Mouse (Mus musculus): ENCODE results near the gene Atg13. TPM values are rescaled to one million over a fixed set of nuclear protein-coding genes. Genes with fewer than 3 reads are reported as not detected.
"Not testable (repeated sequence)": the region's sequence is repeated elsewhere in the genome, so short reads cannot be mapped to it uniquely, and the experiment has no call there.

Atg13 gene
- total and polyA plus RNA-seq, 2 experiments from 2014 or later: 28.9 to 29.8 TPM

DNA sequence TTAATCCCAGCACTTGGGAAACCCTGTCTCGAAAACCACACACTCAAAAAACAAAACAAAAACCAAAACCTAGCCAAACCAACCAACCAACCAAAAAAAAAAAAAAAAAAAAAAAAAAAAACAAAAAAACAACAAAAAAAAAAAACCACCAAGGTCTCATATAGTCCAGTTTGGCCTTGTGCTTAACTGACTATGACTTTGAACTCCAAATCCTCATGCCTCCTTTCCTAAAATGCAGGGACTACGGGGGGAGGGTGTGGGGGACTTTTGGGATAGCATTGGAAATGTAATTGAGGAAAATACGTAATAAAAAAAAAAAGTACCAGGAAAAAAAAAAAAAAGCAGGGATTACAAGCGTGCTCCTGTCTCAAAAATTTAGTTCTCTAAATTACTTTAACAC lies 19.2 kb upstream of the Atg13 start:
- peak overlapping the region; percentile 93; the same call in 1 of the 2 replicates for H3K9ac ChIP-seq
- H3K4me1 ChIP-seq (ENCODE audit: insufficient read depth): no peaks in the 10 kb centered on the region
- peak overlapping the region; percentile 38 for H3K4me2 ChIP-seq (ENCODE audit: low read depth)
- no peak overlapping the region for H3K27ac ChIP-seq (ENCODE audit: low read depth, low read length)
- no peaks in the 10 kb centered on the region for H3K36me3 ChIP-seq (ENCODE audit: insufficient read depth)
- 24% methylated on average over 4 of the region's 4 CpGs for WGBS
- DNase-seq (no peak), ATAC-seq (peak; percentile 6; the same call in 1 of the 2 replicates)
- peak overlapping the region; percentile 100 for H3K4me3 ChIP-seq (ENCODE audit: low read depth, low read length)
- no peaks in the 10 kb centered on the region for H3K9me3 ChIP-seq (ENCODE audit: low read length)
- H3K27me3 ChIP-seq (ENCODE audit: insufficient read depth, low read length): no peaks in the 10 kb centered on the region
- TF ChIP-seq CTCF (IDR thresholded peaks at IDR 0.05; ENCODE audit: low read depth): no peak

DNA sequence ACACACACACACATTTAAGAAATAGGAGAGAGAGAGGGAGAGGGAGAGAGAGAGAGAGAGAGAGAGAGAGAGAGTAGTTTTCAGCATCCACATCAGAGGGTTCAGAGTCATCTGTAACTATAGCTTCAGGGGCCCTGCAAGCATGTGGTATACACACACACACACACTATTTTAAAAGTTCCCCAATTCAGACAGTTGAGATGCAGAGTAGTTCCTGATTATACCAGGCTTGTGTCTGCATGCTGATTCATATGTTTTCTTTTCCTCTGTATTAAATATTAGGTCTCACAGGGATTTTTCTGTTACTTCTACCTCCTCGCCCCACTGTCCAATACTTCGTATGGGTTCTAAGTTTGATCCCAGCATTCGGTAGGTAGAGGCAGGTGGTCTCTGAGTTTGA lies 16.6 kb upstream of the Atg13 start:
- Histone ChIP-seq H3K27ac (ENCODE audit: low read depth, low read length) (no peak overlapping the region), H3K36me3 (ENCODE audit: insufficient read depth) (no peaks in the 10 kb centered on the region), H3K4me1 (ENCODE audit: insufficient read depth) (no peaks in the 10 kb centered on the region), H3K9ac (no peak overlapping the region), H3K4me3 (ENCODE audit: low read depth, low read length) (no peak overlapping the region), H3K27me3 (ENCODE audit: insufficient read depth, low read length) (no peaks in the 10 kb centered on the region), H3K4me2 (ENCODE audit: low read depth) (no peak overlapping the region), H3K9me3 (ENCODE audit: low read length) (no peaks in the 10 kb centered on the region)
- ATAC-seq: no peak
- no peak for DNase-seq
- no peak for TF ChIP-seq CTCF (IDR thresholded peaks at IDR 0.05; ENCODE audit: low read depth)
- WGBS: 91% methylated on average over 3 of the region's 3 CpGs

DNA sequence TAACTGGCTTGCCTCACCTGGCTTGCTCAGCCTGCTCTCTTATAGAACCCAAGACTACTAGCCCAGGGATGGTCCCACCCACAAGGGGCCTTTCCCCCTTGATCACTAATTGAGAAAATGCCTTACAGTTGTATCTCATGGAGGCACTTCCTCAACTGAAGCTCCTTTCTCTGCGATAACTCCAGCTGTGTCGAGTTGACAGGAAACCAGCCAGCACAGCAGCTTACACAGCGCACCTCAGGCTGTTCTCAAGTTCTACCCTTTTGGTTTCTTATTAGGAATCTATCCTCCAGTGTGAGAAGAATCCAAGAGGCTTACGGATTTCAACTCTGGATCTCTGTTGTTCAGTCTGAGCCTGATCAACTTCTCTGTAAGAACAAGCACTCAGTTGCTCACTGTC lies 15.1 kb upstream of the Atg13 start:
- WGBS: 63% methylated on average over 4 of the region's 4 CpGs
- H3K4me2 ChIP-seq (ENCODE audit: low read depth); ATAC-seq: not testable (repeated sequence)

DNA sequence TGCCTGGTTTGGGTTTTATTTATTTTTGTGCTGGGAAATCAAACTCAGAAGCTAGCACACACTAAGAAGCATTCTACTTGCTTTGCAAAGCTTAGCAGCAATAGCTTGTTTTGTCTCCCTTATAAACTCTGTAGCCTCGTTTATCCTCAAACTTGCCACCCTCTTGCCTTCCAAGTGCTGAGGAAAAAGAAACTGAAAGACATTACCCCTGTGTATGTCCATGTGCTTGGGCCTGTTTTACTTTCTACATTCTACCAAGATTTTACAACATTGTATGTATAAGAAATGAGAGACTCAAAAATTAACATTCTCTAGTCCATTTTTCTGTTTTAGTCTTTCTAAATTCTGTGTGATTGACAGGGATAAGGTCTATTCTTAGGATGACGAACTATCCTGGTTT lies 14.3 kb upstream of the Atg13 start:
- Histone ChIP-seq H3K4me2 (ENCODE audit: low read depth) (no peak overlapping the region), H3K36me3 (ENCODE audit: insufficient read depth) (0 out of 2 replicates have a peak, but pooled peaks cover 7% of the 10 kb centered on the region), H3K9ac (no peak overlapping the region), H3K4me3 (ENCODE audit: low read depth, low read length) (no peak overlapping the region), H3K27me3 (ENCODE audit: insufficient read depth, low read length) (no peaks in the 10 kb centered on the region), H3K4me1 (ENCODE audit: insufficient read depth) (no peaks in the 10 kb centered on the region), H3K9me3 (ENCODE audit: low read length) (no peaks in the 10 kb centered on the region), H3K27ac (ENCODE audit: low read depth, low read length) (no peak overlapping the region)
- DNase-seq (no peak), ATAC-seq (no peak)
- WGBS: 63% methylated on average over 2 of the region's 2 CpGs
- TF ChIP-seq CTCF (IDR thresholded peaks at IDR 0.05; ENCODE audit: low read depth): no peak

More for the DNA sequence above, 15.1 kb upstream of the Atg13 start:
- not testable (repeated sequence) for H3K9me3 ChIP-seq (ENCODE audit: low read length); H3K27ac ChIP-seq (ENCODE audit: low read depth, low read length); DNase-seq; H3K27me3 ChIP-seq (ENCODE audit: insufficient read depth, low read length); H3K36me3 ChIP-seq (ENCODE audit: insufficient read depth); H3K9ac ChIP-seq; H3K4me1 ChIP-seq (ENCODE audit: insufficient read depth); H3K4me3 ChIP-seq (ENCODE audit: low read depth, low read length)

DNA sequence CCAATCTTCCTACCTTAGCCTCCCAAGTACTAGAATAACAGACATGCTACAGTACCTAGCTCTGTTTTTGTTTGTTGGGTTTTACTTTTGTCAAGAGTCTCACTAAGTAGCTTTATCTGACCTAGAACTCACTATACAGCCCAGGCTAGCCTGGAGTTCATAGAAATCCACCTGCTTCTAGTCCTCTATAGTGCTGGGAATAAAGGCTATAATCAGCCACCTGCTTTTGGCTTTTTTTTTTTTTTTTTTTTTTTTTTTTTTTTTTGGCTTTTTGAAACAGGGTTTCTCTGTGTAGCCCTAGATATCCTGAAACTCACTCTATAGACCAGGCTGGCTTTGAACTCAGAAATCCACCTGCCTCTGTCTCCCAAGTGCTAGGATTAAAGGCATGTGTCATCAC lies 13.6 kb upstream of the Atg13 start:
- Histone ChIP-seq H3K36me3 (ENCODE audit: insufficient read depth) (0 out of 2 replicates have a peak, but pooled peaks cover 7% of the 10 kb centered on the region), H3K4me2 (ENCODE audit: low read depth) (no peak overlapping the region), H3K4me3 (ENCODE audit: low read depth, low read length) (no peak overlapping the region), H3K9ac (no peak overlapping the region), H3K4me1 (ENCODE audit: insufficient read depth) (no peaks in the 10 kb centered on the region), H3K27ac (ENCODE audit: low read depth, low read length) (no peak overlapping the region), H3K9me3 (ENCODE audit: low read length) (no peaks in the 10 kb centered on the region), H3K27me3 (ENCODE audit: insufficient read depth, low read length) (no peaks in the 10 kb centered on the region)
- no peak for TF ChIP-seq CTCF (IDR thresholded peaks at IDR 0.05; ENCODE audit: low read depth)
- ATAC-seq (no peak), DNase-seq (no peak)

DNA sequence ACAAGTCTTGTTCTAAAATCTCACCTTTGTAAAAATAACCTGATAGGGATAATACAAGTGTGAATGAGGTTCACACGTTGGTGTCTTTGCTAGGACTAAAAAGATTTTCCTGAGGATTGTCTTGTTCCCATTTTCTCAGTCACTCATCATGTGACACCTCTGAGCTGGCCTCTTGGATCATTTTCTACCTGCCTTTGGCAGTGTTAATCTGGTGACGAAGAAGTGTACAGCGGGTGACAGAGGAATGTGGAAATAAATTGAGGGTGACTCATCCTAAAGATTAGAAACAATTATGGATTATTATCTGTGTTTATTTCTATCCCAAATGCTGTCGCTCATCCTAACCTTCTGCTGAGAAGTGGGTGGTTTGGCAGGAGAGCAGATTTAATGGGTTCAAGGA lies 13.0 kb upstream of the Atg13 start:
- no peak overlapping the region for H3K4me2 ChIP-seq (ENCODE audit: low read depth)
- no peak for DNase-seq
- no peak overlapping the region for H3K27ac ChIP-seq (ENCODE audit: low read depth, low read length)
- H3K9me3 ChIP-seq (ENCODE audit: low read length): no peaks in the 10 kb centered on the region
- H3K36me3 ChIP-seq (ENCODE audit: insufficient read depth): 0 out of 2 replicates have a peak, but pooled peaks cover 7% of the 10 kb centered on the region
- H3K27me3 ChIP-seq (ENCODE audit: insufficient read depth, low read length): no peaks in the 10 kb centered on the region
- no peaks in the 10 kb centered on the region for H3K4me1 ChIP-seq (ENCODE audit: insufficient read depth)
- no peak overlapping the region for H3K4me3 ChIP-seq (ENCODE audit: low read depth, low read length)
- H3K9ac ChIP-seq: no peak overlapping the region
- ATAC-seq: no peak
- 78% methylated on average over 4 of the region's 4 CpGs for WGBS
- TF ChIP-seq CTCF (IDR thresholded peaks at IDR 0.05; ENCODE audit: low read depth): no peak

DNA sequence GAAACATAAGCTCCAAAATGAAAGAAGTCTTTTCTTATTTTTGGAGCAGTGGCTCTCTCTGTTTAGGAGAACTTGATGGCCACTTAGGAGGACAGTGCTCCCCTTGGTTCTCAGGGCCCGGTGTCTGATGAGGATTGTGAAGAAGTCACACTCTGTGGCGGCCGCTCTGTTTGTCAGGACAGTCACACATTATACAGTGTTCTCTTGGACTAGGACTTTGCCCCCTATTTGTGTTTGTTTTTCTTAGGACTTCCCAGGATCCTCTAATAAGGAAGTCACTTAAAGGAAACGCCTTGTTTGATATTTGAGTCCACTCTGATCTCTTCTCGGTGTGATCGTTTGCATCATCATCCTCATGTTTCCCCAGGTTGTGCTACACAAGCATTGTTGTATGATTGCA lies 7.9 kb upstream of the Atg13 start:
- H3K27ac ChIP-seq (ENCODE audit: low read depth, low read length): no peak overlapping the region
- no peak for TF ChIP-seq CTCF (IDR thresholded peaks at IDR 0.05; ENCODE audit: low read depth)
- WGBS: 85% methylated on average over 6 of the region's 6 CpGs

DNA sequence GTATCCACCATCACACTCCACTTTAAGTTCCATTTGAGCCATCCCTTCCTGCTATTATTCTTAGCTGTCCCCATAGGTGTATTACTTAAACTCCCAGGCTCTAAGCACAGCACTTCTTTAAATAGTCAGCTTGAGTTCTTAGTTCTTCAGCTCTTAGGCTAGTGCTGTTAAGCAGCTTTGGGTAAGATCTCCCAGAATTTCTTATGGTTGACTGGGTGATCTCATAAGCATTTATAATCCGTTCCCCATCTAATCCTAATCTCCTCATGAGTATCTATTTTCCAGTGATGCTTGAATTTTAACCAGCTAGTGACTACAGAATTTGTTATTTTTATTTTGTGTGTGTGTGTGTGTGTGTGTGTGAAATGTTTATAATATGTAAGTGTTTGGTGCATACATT lies 4.5 kb upstream of the Atg13 start:
- H3K4me1 ChIP-seq (ENCODE audit: insufficient read depth): peaks cover under 1% of the 10 kb centered on the region; the same call in 1 of the 2 replicates
- ATAC-seq: no peak
- no peaks in the 10 kb centered on the region for H3K36me3 ChIP-seq (ENCODE audit: insufficient read depth)
- no peak overlapping the region for H3K27ac ChIP-seq (ENCODE audit: low read depth, low read length)
- no peak for DNase-seq
- no peaks in the 10 kb centered on the region for H3K27me3 ChIP-seq (ENCODE audit: insufficient read depth, low read length)
- TF ChIP-seq CTCF (IDR thresholded peaks at IDR 0.05; ENCODE audit: low read depth): no peak
- H3K9me3 ChIP-seq (ENCODE audit: low read length): no peaks in the 10 kb centered on the region
- no peak overlapping the region for H3K4me2 ChIP-seq (ENCODE audit: low read depth)
- H3K4me3 ChIP-seq (ENCODE audit: low read depth, low read length): no peak overlapping the region
- WGBS: 74% methylated on average over 1 of the region's 1 CpGs
- no peak overlapping the region for H3K9ac ChIP-seq

More for the DNA sequence above, 7.9 kb upstream of the Atg13 start:
- ATAC-seq: no peak
- H3K4me2 ChIP-seq (ENCODE audit: low read depth): no peak overlapping the region
- no peaks in the 10 kb centered on the region for H3K27me3 ChIP-seq (ENCODE audit: insufficient read depth, low read length)
- H3K4me3 ChIP-seq (ENCODE audit: low read depth, low read length): no peak overlapping the region
- H3K9me3 ChIP-seq (ENCODE audit: low read length): no peaks in the 10 kb centered on the region
- H3K9ac ChIP-seq: no peak overlapping the region
- H3K36me3 ChIP-seq (ENCODE audit: insufficient read depth): 0 out of 2 replicates have a peak, but pooled peaks cover 7% of the 10 kb centered on the region
- no peaks in the 10 kb centered on the region for H3K4me1 ChIP-seq (ENCODE audit: insufficient read depth)
- DNase-seq: no peak

Measured in forebrain, postnatal 0 days (tissue).